In genomic region chr1:193386136-193386535, GRCm38 (mm10) we compare ENCODE assay signal across 8 mouse cellular contexts. TPM values are rescaled to one million over a fixed set of nuclear protein-coding genes. Genes with fewer than 3 reads are reported as not detected.
DNase-seq lines count a peak whose midpoint lies in the region; ATAC-seq and TF ChIP-seq lines count a peak whose summit lies in the region.

No protein-coding gene starts in this region.

- H3K4me2 ChIP-seq in heart, postnatal 0 days (ENCODE audit: low read depth, low read length) = no peak overlapping the region

- TF ChIP-seq CTCF in C2C12 (IDR thresholded peaks at IDR 0.05; ENCODE audit: control insufficient read depth, insufficient read depth, insufficient read length) = peak; percentile 56
- peak; percentile 67; the same call in 1 of the 2 replicates for TF ChIP-seq CTCF in embryonic fibroblast, embryonic 13.5 days (IDR thresholded peaks at IDR 0.05; ENCODE audit: borderline replicate concordance, insufficient read depth, low read length)
- peak; percentile 88 for TF ChIP-seq CTCF in heart, postnatal 0 days (IDR thresholded peaks at IDR 0.05; ENCODE audit: low read depth)
- TF ChIP-seq CTCF in lung, adult 2 months (IDR thresholded peaks at IDR 0.05; ENCODE audit: insufficient read depth, low read length) = peak; percentile 91

- no peak for TF ChIP-seq POLR2A in embryonic fibroblast, embryonic 13.5 days (IDR thresholded peaks at IDR 0.05; ENCODE audit: low read depth, low read length)
- no peak for TF ChIP-seq POLR2A in lung, adult 2 months (IDR thresholded peaks at IDR 0.05; ENCODE audit: borderline replicate concordance, extremely low read depth, low read depth, low read length)

- H3K4me1 ChIP-seq in embryonic fibroblast, embryonic 13.5 days (ENCODE audit: control insufficient read depth, insufficient read depth, low read length) = peaks cover 2% of the 10 kb centered on the region; the same call in 1 of the 2 replicates
- H3K4me1 ChIP-seq in heart, postnatal 0 days (ENCODE audit: control insufficient read depth, insufficient read depth) = peaks cover 18% of the 10 kb centered on the region
- 0 out of 2 replicates have a peak, but pooled peaks cover 2% of the 10 kb centered on the region for H3K4me1 ChIP-seq in lung, adult 2 months (ENCODE audit: control insufficient read depth, insufficient read depth, low read length)

- H3K36me3 ChIP-seq in C2C12 (ENCODE audit: control insufficient read depth, insufficient read depth) = no peaks in the 10 kb centered on the region
- H3K36me3 ChIP-seq in heart, postnatal 0 days (replicated peaks; ENCODE audit: control insufficient read depth, insufficient read depth, low read length) = no peaks in the 10 kb centered on the region

- TF ChIP-seq EP300 in heart, postnatal 0 days (IDR thresholded peaks at IDR 0.05; ENCODE audit: low read depth) = no peak

- no peak overlapping the region for H3ac ChIP-seq in C2C12 (ENCODE audit: control insufficient read depth, insufficient read length, low read depth)

- peak; percentile 42 for ATAC-seq in heart, postnatal 0 days (ENCODE audit: insufficient read depth, low read depth)

- H3K9ac ChIP-seq in heart, postnatal 0 days (replicated peaks; ENCODE audit: low read depth, low read length) = no peak overlapping the region

- no peaks in the 10 kb centered on the region for H3K79me2 ChIP-seq in C2C12 (ENCODE audit: control insufficient read depth, insufficient read depth)

- no peaks in the 10 kb centered on the region for H3K27me3 ChIP-seq in C2C12 (ENCODE audit: control insufficient read depth, insufficient read depth, insufficient read length)
- 0 out of 2 replicates have a peak, but pooled peaks cover 11% of the 10 kb centered on the region for H3K27me3 ChIP-seq in heart, postnatal 0 days (ENCODE audit: control insufficient read depth, insufficient read depth, low read length)

- peak; percentile 83 for DNase-seq in adrenal gland, postnatal 25 days
- DNase-seq in heart, postnatal 0 days (ENCODE audit: low spot score) = peak; percentile 87
- DNase-seq in kidney, postnatal 25 days = peak; percentile 86 to 94
- peak; percentile 82 for DNase-seq in lung, adult 2 months
- peak; percentile 83 for DNase-seq in ovary, postnatal 10 days (ENCODE audit: low spot score)
- DNase-seq in thymus, postnatal 10 days (ENCODE audit: low spot score in 2 of 2) = peak; percentile 26 to 72

- H3K79me3 ChIP-seq in C2C12 (ENCODE audit: low read depth) = no peaks in the 10 kb centered on the region

- no peak overlapping the region for H3K27ac ChIP-seq in embryonic fibroblast, embryonic 13.5 days (ENCODE audit: insufficient read depth, low read length)
- H3K27ac ChIP-seq in heart, postnatal 0 days (ENCODE audit: low read depth) = no peak overlapping the region

- no peak overlapping the region for H3K4me3 ChIP-seq in C2C12 (ENCODE audit: insufficient read depth, poor library complexity, severe bottlenecking)
- H3K4me3 ChIP-seq in embryonic fibroblast, embryonic 13.5 days (ENCODE audit: insufficient read depth, low read length) = no peak overlapping the region
- H3K4me3 ChIP-seq in heart, postnatal 0 days (ENCODE audit: low read depth, low read length) = no peak overlapping the region
- no peak overlapping the region for H3K4me3 ChIP-seq in lung, adult 2 months (replicated peaks; ENCODE audit: extremely low read depth, low read depth, low read length)

- WGBS in heart, postnatal 0 days = 1% methylated on average over 5 of the region's 5 CpGs
- WGBS in lung, adult 2 months = 0% methylated on average over 5 of the region's 5 CpGs

- H3K9me3 ChIP-seq in heart, postnatal 0 days (replicated peaks; ENCODE audit: control insufficient read depth, low read length) = no peaks in the 10 kb centered on the region

TF ChIP-seq in C2C12, 6 proteins besides CTCF, POLR2A, EP300 and RAD21:
- TF ChIP-seq MAX (IDR thresholded peaks at IDR 0.05) = no peak
- TF ChIP-seq USF1 (IDR thresholded peaks at IDR 0.05; ENCODE audit: low read depth) = no peak
- no peak for TF ChIP-seq MYOG (IDR thresholded peaks at IDR 0.05; ENCODE audit: control insufficient read depth, extremely low read depth, insufficient read length)
- TF ChIP-seq FOSL1 (IDR thresholded peaks at IDR 0.05; ENCODE audit: insufficient read depth, low read length, poor library complexity, severe bottlenecking) = no peak
- no peak for TF ChIP-seq MYOD1 (IDR thresholded peaks at IDR 0.05; ENCODE audit: control insufficient read depth, insufficient read length, low read depth)
- TF ChIP-seq CEBPB (IDR thresholded peaks at IDR 0.05; ENCODE audit: low read depth) = no peak

RNA-seq across cellular contexts. Expression of gene Camk1g, which starts 16.0 kb away (rescaled TPM):
- 1.2 TPM for polyA plus RNA-seq in C2C12 (2012; fragmentation: generic; extraction: Trizol)
- total RNA-seq in adrenal gland, postnatal 25 days (2021) = 0.12 TPM in 1 of 2 replicates, not detected in the other
- polyA plus RNA-seq in embryonic fibroblast, embryonic 13.5 days (2011; ENCODE audit: insufficient read length, low read depth, missing spikeins) = not detected in 2 replicates
- total RNA-seq in heart, postnatal 0 days (2014; rRNA removed; ENCODE audit: low replicate concordance) = 12.0 and 14.3 TPM in 2 replicates
- 9.0 and 9.7 TPM in 2 replicates for polyA plus RNA-seq in heart, postnatal 0 days (2015; fragmentation: Nextera tagmentation; extraction: Ambion mirVana)
- 0.15 and 0.26 TPM in 2 replicates for polyA plus RNA-seq in lung, adult 2 months (2012; rRNA removed)
